Mouse (Mus musculus) mouse embryonic stem cell (cell line): ENCODE results near the gene Iglon5.

ENCODE experiments used
- in situ Hi-C, 2 experiments: fragments of 300-500 bp; cut with MboI; formaldehyde crosslinking; loops; 1 replicate in 1 of 2; 3 replicates in 1 of 2; pipeline ENCODE4 v1.14.3; 2019 to 2020; ENCODE audit warnings: low sequenced_read_pairs in 2 of 2, low pct_unique_long_range_greater_than_20kb in 1 of 2, mixed read lengths in 1 of 2; ENCODE audit not compliant: unreplicated experiment in 1 of 2

The Iglon5 gene

DNA sequence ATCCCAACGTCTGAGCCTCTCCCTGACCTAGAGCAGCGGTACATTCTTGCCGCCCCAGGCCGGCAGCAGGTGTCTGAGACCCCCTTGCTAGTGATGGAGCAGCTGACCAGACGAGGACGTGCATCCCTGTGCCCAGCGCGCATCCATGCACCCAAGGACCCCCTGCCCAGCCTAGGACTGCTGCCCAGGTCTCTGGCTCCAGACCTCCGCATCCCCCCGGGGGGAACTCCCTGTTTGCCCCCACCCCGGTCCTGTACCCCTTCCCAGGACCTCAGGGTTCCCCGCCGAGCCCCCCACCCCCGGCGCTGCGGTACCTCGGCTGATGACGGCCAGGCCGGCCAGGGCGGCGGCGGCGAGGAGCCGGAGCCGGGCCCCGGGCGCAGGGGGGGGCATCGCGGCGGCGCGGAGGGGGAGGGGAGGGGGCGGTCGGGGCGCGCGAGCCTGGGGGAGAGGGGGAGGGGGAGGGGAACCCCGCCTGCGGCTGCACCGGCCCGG, at the start of gene Iglon5:
TSS of gene Iglon5 (minus strand) at position 445 of the 495 bp plus-strand sequence.
- in situ Hi-C loops, result no loop called here

GRCm38 (mm10) chr7:43538524-43538923, 48.6 kb upstream of the Iglon5 start:
- in situ Hi-C loops, result no loop called here

DNA sequence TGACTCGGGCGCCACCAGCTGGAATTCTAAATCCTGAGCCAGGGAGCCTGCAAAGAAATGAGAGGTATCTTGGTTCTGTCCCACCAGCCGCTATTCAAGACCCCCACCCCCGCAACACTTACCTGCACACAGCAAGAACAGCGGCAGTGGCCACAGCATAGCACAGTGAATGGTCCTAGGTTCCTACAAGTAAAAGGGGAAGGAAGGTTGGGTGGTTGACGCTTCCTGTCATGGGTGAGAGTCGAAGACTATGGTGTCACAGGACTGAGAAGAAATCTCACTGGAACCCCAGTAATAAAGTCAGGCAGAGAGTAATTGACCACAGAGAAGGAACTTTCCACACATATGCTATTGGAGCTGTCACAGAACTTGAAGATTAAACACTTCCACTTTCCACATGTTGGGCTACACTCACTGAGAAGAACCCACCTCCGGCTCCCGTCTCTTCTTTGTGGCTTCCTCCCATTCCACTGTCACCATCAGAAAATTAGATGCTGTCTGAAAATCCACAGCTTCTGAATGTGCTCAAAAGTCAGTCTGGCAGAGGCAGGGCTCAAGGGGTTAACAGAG, 43.1 kb upstream of the Iglon5 start:
- in situ Hi-C loops, result no loop called here

GRCm38 (mm10) chr7:43530216-43530785, 40.4 kb upstream of the Iglon5 start:
- in situ Hi-C loops, result no loop called here

DNA sequence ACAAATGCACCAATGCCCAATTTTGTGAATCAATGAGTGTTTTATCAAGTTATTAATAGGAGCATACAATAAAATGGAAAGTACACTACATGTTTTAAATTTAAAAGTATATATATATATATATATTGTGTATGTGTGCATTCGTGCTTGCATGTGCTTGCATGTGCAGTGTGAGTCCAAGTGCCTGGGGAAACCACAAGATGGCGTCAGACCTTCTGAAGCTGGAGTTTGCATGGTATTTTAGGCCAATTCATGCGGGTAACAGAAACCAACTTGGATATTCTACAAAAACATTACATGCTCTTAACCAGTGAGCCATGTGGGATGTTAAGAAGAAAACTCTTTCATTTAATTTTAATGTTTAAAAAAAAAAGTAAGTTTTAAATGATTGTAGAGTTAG, 35.4 kb upstream of the Iglon5 start:
- in situ Hi-C loops, result no loop called here

- in situ Hi-C loops, result no loop called here
Measured at GRCm38 (mm10) chr7:43522776-43523175, 32.9 kb upstream of the Iglon5 start.

DNA sequence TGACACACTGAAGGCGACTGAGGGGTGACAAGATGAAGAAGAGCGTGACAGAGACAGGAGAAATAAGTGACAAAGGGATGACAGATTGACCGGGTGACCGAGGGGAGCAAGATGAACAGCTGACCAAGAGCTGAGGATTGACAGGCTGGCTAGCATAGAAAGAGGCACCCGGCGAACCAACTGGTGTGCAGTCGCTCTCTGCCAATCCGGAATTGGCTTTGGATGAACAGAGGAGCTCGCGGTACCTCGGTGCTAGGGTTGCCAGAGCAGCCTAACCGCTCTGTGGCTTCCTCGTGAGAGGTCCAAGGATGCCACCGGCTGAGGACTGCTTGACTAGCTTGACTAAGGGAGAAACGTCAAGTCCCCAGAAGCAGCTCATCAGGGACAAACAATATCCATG, 28.5 kb upstream of the Iglon5 start:
- in situ Hi-C loops, result no loop called here

DNA sequence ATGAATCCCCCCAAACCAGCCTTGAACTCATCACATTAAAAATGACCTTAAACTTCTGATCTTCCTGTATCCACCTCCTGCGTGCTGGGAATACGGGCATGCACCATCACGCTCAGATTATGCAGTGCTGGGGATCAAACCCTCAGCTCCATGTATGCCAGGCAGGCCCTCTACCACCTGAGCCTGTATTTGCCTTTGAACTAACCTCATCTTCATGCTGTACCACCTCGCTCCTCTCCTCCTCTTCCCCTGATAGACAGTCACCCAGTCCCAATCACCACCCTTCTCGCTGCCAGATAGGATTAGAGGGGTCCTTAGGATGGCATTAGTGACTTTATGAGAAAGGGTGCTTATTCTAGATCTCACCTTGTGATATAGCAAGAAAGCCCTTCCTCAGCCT, 25.2 kb upstream of the Iglon5 start:
- in situ Hi-C loops, result no loop called here

DNA sequence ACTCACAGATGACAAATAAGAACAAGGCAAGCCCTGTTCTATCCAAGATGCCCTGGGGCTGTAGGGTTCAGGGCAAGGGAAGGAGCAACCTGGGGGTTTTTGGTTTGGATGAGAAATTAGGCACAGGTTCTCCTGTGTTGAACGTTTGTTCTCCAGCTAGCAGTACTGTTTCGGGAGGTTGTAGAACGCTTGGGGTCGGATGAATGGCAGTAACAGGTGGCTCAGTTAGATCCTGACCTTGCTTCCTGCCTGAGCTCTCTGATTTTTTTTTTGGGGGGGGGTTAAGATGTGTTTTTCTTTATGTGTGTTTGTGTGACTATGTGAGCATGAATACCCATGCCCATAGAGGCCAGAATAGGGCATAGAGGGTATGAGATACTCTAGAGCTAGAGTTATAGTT, 22.6 kb upstream of the Iglon5 start:
- in situ Hi-C loops, result no loop called here

DNA sequence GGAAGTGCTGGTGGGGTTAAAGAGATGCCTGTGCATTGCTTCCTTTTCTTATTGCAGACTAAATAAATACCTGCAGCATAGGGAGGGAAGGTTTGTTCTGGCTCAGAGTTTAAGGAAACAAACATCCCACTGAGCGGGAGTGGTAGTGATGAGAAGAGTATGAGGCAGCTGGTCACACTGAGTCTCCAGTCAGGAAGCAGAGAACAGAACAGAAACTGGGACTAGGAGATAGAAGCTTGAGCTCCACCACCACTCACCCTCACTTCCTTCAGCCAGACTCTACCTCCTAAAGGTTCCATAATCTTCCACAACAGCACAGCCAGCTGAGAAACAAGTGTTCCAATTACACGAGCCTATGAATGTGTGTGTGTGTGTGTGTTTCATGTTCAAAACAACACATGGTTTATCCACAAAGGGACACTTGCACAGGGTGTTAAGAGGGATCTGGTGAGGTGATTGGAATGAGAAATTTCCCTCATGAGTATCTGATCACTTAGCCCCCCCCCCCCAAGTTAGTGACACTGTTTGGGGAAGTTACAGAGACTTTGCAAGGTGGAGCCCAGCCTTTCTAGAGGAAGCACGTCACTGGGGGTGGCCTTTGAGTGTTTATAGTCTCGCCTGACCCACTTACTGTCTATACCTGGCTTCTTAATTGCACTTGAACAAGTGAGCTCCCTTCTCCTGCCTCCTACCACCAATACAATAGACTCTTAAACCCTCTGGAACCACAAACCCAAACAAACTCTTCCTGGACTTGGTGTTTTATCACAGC, 22.0 kb upstream of the Iglon5 start:
- in situ Hi-C loops, result no loop called here

- in situ Hi-C loops, result no loop called here
Measured at GRCm38 (mm10) chr7:43495343-43496021, 5.6 kb upstream of the Iglon5 start.

DNA sequence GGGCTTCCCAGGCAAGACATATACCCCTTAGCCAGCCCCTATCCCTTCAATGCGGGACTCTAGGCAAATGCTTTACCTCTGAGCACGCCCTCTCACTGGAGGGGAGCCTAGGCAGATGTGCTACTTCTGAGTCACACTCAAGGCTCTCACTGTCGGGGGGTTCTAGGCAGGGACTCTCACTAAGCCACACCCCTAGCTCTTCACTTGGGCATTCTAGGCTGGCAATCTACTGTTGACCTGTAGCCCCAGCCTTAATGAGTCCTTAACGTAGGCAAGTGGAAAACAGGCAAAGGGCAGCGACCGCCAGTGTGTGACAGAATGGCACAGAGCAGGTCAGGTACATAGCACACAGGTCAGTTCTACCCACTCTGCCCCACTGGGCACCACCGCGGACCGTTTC, 986 bp upstream of the Iglon5 start:
- in situ Hi-C loops, result no loop called here

DNA sequence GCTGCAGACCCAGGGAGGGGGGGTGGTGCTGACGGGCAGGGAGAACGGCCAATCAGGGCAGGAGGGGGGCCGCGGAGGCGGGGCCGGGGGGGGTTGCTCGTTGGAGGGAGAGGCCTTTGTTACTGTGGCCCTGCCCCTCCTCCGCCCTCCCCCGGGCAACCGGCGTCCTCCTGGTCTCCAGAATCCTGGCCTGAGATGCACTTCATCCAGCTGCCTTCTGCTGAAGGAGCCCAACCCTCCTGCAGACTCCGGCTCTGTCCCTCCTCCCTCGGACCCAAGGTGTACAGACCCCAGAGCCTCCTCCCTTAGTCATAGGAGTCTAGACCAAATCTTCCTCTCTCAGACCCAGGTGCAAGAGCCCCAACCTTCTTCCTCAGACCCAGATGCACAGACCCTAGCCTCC, 308 bp upstream of the Iglon5 start:
- in situ Hi-C loops, result no loop called here

DNA sequence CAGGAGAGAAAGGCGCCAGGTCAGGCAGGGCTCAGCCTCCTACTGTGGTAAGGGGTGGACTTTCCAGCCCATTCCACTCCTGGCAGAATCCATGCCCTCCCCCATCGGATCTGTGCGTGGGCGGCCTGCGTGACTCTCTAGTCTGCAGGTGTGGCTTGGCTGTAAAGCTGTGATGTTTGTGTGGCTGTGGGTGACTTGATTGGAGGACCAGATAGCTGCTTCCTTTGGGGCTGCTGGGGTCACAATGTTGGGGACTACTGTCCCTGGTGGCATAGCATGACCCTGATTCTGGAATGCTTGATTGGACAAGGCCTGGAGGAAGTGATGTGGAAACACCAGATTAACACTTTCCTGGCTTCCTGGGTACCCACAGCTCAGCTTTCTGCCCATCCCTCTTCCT, 1.2 kb downstream of the Iglon5 start:
- in situ Hi-C loops, result no loop called here

DNA sequence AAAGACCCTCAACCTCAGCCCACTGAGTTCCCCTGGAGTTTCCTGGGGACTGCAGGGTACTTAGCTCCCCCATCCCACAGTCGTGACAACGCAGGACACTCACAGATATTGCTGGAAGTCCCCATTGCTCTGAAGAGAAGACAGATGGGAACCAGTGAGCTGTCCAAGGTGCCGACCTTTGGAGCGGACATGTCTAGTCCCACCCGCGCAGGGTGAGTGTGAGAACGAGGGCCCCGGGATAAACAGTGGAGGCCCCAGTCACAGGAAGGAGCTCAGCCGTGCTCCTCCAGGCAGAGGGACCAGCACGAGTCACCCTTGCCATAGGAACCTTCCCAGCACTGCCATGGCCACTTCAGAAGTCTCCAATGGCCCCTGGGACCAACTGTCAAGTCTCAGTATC, 6.6 kb downstream of the Iglon5 start:
- in situ Hi-C loops, result no loop called here

GRCm38 (mm10) chr7:43482090-43482716, 7.7 kb downstream of the Iglon5 start:
- in situ Hi-C loops, result no loop called here

GRCm38 (mm10) chr7:43481191-43481590, 8.7 kb downstream of the Iglon5 start:
- in situ Hi-C loops, result no loop called here

- in situ Hi-C loops, result no loop called here
Measured at GRCm38 (mm10) chr7:43476376-43476775, 13.5 kb downstream of the Iglon5 start.

- in situ Hi-C loops, result no loop called here
Measured at GRCm38 (mm10) chr7:43475706-43476105, 14.2 kb downstream of the Iglon5 start.
